Mouse (Mus musculus): ENCODE results near the gene Dop1b.
"Not testable (repeated sequence)": the region's sequence is repeated elsewhere in the genome, so short reads cannot be mapped to it uniquely, and the experiment has no call there.

Dop1b gene

GRCm38 (mm10) chr16:93749147-93749910, 37.6 kb downstream of the Dop1b start:
- in situ Hi-C loops (cut with MboI, MseI), result no loop called here

GRCm38 (mm10) chr16:93750464-93750863, 38.8 kb downstream of the Dop1b start:
- in situ Hi-C loops (cut with MboI, MseI), result no loop called here

- in situ Hi-C loops (cut with MboI, MseI), result no loop called here
Observed at GRCm38 (mm10) chr16:93751816-93752215, 40.1 kb downstream of the Dop1b start.

GRCm38 (mm10) chr16:93756622-93757021, 44.9 kb downstream of the Dop1b start:
- in situ Hi-C loops (cut with MboI, MseI), result loop anchor here (5.0 kb wide), 1 partner anchor 39 kb away; no protein-coding TSS in a partner anchor

GRCm38 (mm10) chr16:93763378-93763777, 51.7 kb downstream of the Dop1b start:
- in situ Hi-C loops (cut with MboI, MseI), result loop anchor here (5.0 kb wide), 1 partner anchor 81 kb away; the partner anchor contains the start of gene Cbr3

- in situ Hi-C loops (cut with MboI, MseI), result loop anchor here (5.0 kb wide), 1 partner anchor 82 kb away; the partner anchor contains the start of gene Cbr3
Observed at GRCm38 (mm10) chr16:93764597-93764996, 52.9 kb downstream of the Dop1b start.

GRCm38 (mm10) chr16:93766956-93767355, 55.3 kb downstream of the Dop1b start:
- in situ Hi-C loops (cut with MboI, MseI), result no loop called here

- in situ Hi-C loops (cut with MboI, MseI), result no loop called here
Observed at GRCm38 (mm10) chr16:93767548-93767947, 55.8 kb downstream of the Dop1b start.

GRCm38 (mm10) chr16:93769621-93770020, 57.9 kb downstream of the Dop1b start:
- in situ Hi-C loops (cut with MboI, MseI), result no loop called here

- in situ Hi-C loops (cut with MboI, MseI), result no loop called here
Observed at GRCm38 (mm10) chr16:93770271-93770926, 58.7 kb downstream of the Dop1b start.

GRCm38 (mm10) chr16:93774658-93775057, 63.0 kb downstream of the Dop1b start:
- in situ Hi-C loops (cut with MboI, MseI), result no loop called here

GRCm38 (mm10) chr16:93776468-93776867, 64.8 kb downstream of the Dop1b start:
- in situ Hi-C loops (cut with MboI, MseI), result no loop called here

GRCm38 (mm10) chr16:93777247-93777999, 65.7 kb downstream of the Dop1b start:
- in situ Hi-C loops (cut with MboI, MseI), result no loop called here

GRCm38 (mm10) chr16:93778393-93778792, 66.7 kb downstream of the Dop1b start:
- in situ Hi-C loops (cut with MboI, MseI), result not testable (repeated sequence)

GRCm38 (mm10) chr16:93779554-93779953, 67.8 kb downstream of the Dop1b start:
- in situ Hi-C loops (cut with MboI, MseI), result no loop called here

GRCm38 (mm10) chr16:93780660-93781479, 69.2 kb downstream of the Dop1b start:
- in situ Hi-C loops (cut with MboI, MseI), result no loop called here

GRCm38 (mm10) chr16:93784175-93784574, 72.5 kb downstream of the Dop1b start:
- in situ Hi-C loops (cut with MboI, MseI), result no loop called here

- in situ Hi-C loops (cut with MboI, MseI), result no loop called here
Observed at GRCm38 (mm10) chr16:93785805-93786204, 74.1 kb downstream of the Dop1b start.

- in situ Hi-C loops (cut with MboI, MseI), result no loop called here
Observed at GRCm38 (mm10) chr16:93788388-93788787, 76.7 kb downstream of the Dop1b start.

GRCm38 (mm10) chr16:93788881-93789280, 77.2 kb downstream of the Dop1b start:
- in situ Hi-C loops (cut with MboI, MseI), result no loop called here
